Mouse (Mus musculus): ENCODE results near the gene Nckap5. TPM values are rescaled to one million over a fixed set of nuclear protein-coding genes. Genes with fewer than 3 reads are reported as not detected.

Gene Nckap5
- polyA plus RNA-seq, 1 experiment from 2014 or later: 0.67 TPM

DNA sequence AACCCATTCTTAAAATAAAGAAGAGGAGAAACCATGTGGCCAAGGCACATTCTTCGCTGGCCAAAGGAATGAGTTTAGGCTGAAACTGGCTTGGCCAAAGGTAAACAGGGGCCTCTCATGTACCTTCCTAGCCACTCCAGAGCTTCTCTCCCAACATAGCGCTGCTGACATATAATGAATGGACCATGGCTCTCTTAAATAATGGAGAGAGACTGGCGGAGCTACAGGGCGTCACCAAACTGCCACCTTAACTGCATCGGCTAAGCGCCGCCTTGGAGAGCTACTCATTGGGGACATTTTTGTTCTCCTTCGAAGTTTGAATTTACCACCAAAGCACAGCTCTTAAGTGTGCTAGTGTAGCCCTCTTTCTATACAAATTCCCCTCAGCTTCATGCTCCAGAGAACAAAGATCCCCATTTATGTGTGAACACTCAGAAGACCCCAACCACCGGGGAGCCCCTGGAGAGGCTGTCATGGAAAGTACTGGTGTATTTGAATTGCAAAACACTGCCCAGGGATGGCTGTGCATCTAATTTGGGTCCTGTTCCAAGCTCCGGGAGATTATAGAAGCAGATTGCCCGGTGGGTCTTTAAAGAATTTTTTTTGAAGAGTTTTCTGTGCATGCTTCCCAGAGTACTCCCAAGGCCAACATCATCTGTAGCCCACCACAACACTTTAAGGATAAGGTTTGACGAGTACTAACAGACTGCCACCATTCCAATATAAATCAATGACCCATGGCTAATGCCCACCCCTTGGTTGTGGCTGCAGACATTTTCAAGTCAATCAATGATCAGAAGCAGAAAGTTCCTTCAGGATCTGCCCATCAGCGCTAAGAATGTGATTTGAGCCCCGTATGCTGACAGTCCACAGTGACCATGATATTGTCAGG is 224.2 kb downstream of the Nckap5 start:
- Histone ChIP-seq H3K9me3 (ENCODE audit: control insufficient read depth, low read length) (no peaks in the 10 kb centered on the region), H3K4me2 (no peak overlapping the region), H3K9ac (ENCODE audit: low read depth, low read length) (no peak overlapping the region), H3K27ac (ENCODE audit: low read depth, low read length) (no peak overlapping the region), H3K27me3 (replicated peaks; ENCODE audit: control insufficient read depth, insufficient read depth, low read length) (no peaks in the 10 kb centered on the region), H3K4me3 (ENCODE audit: low read depth, low read length) (no peak overlapping the region), H3K4me1 (replicated peaks; ENCODE audit: control insufficient read depth, insufficient read depth, low read length) (no peaks in the 10 kb centered on the region), H3K36me3 (ENCODE audit: control insufficient read depth, insufficient read depth, low read length) (no peaks in the 10 kb centered on the region)
- ATAC-seq (replicated peaks; ENCODE audit: low FRiP score) (no peak), DNase-seq (ENCODE audit: low spot score) (no peak)
- 86% methylated on average over 14 of the region's 14 CpGs for WGBS

DNA sequence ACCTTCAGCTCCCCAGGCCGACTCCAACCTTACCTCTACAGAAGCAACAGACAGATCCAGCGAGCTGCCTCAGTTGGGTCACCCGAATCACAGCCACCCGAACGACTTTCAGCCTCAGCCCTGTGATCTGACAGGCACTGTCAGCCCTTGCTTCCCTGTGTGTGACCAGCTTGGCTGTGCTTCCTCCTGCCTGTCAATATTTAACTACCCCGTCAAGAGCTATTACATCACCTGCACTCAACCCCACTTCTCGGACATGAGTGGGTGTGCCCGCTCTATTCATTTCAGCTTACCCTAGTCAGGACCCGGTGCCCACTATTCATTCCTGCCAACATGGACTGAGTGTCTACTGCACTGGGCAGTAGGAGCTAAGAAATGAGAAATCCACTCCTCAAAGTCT is 226.0 kb downstream of the Nckap5 start:
- no peak overlapping the region for H3K4me2 ChIP-seq
- ATAC-seq (replicated peaks; ENCODE audit: low FRiP score): peak; percentile 58
- H3K9ac ChIP-seq (ENCODE audit: low read depth, low read length): no peak overlapping the region
- no peak overlapping the region for H3K4me3 ChIP-seq (ENCODE audit: low read depth, low read length)
- H3K9me3 ChIP-seq (ENCODE audit: control insufficient read depth, low read length): no peaks in the 10 kb centered on the region
- no peak overlapping the region for H3K27ac ChIP-seq (ENCODE audit: low read depth, low read length)
- H3K36me3 ChIP-seq (ENCODE audit: control insufficient read depth, insufficient read depth, low read length): no peaks in the 10 kb centered on the region
- WGBS: 61% methylated on average over 9 of the region's 9 CpGs
- DNase-seq (ENCODE audit: low spot score): no peak
- no peaks in the 10 kb centered on the region for H3K4me1 ChIP-seq (replicated peaks; ENCODE audit: control insufficient read depth, insufficient read depth, low read length)
- H3K27me3 ChIP-seq (replicated peaks; ENCODE audit: control insufficient read depth, insufficient read depth, low read length): no peaks in the 10 kb centered on the region

DNA sequence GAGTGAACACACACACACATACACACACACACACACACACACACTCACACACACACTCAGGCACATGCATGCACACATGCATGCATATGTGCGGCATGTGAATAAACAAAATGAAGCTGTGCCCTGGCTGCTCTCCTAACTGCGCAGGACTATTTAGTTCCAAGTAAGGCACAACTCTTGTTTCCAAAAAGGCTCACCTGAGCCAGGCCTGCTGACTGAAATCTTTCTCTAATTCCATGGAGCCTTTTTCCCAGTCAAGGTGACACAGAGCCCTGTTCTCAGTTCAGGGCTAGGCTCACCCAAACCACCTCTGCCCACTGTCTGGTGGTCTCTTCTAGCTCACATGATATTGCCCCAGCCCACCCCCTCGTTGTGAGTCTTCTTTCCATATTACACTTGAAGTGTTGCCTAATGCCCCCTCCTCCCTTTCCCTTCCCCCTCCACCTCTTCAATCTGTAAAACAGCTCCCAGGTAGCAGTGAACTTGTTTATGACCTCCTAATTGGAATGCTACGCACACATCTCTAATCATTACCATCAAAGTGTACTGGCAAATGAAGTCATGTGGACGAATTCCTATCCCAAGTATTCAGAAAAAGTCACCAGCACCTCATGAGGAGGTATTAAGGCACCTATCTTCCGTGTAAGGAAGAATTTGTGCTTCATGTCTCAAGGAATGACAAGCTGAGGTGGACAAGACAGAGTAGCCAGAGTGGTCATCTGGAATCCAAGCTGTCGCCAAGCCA is 226.7 kb downstream of the Nckap5 start:
- WGBS: 77% methylated on average over 7 of the region's 7 CpGs
- Histone ChIP-seq H3K4me3 (ENCODE audit: low read depth, low read length) (no peak overlapping the region), H3K9ac (ENCODE audit: low read depth, low read length) (no peak overlapping the region), H3K9me3 (ENCODE audit: control insufficient read depth, low read length) (no peaks in the 10 kb centered on the region), H3K36me3 (ENCODE audit: control insufficient read depth, insufficient read depth, low read length) (no peaks in the 10 kb centered on the region), H3K27ac (ENCODE audit: low read depth, low read length) (no peak overlapping the region), H3K27me3 (replicated peaks; ENCODE audit: control insufficient read depth, insufficient read depth, low read length) (no peaks in the 10 kb centered on the region), H3K4me1 (replicated peaks; ENCODE audit: control insufficient read depth, insufficient read depth, low read length) (no peaks in the 10 kb centered on the region), H3K4me2 (no peak overlapping the region)
- ATAC-seq (replicated peaks; ENCODE audit: low FRiP score) (no peak), DNase-seq (ENCODE audit: low spot score) (no peak)

DNA sequence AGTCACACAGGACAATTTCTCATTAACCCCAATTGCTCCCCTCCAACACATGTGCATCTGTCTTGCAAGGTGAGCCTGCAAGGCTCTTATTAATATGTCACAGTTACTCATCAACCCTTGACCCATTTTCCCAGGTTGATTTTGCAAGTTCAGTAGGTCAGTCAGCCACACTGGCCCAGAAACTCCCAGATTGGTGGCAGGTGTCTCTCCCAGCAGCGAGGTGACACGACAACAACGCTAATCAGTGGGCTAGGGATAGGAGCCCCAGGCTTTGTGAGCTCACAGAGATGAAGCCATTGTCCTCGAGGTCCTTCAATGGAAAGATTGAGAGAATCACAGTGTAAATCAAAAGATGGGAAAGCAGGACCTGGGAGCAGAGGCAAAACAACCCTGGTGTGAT is 230.0 kb downstream of the Nckap5 start:
- Histone ChIP-seq H3K4me3 (ENCODE audit: low read depth, low read length) (no peak overlapping the region), H3K4me2 (no peak overlapping the region), H3K9ac (ENCODE audit: low read depth, low read length) (no peak overlapping the region), H3K36me3 (ENCODE audit: control insufficient read depth, insufficient read depth, low read length) (no peaks in the 10 kb centered on the region), H3K9me3 (ENCODE audit: control insufficient read depth, low read length) (no peaks in the 10 kb centered on the region), H3K4me1 (replicated peaks; ENCODE audit: control insufficient read depth, insufficient read depth, low read length) (no peaks in the 10 kb centered on the region), H3K27ac (ENCODE audit: low read depth, low read length) (no peak overlapping the region), H3K27me3 (replicated peaks; ENCODE audit: control insufficient read depth, insufficient read depth, low read length) (no peaks in the 10 kb centered on the region)
- DNase-seq (ENCODE audit: low spot score) (no peak), ATAC-seq (replicated peaks; ENCODE audit: low FRiP score) (no peak)
- WGBS: 76% methylated on average over 4 of the region's 4 CpGs

DNA sequence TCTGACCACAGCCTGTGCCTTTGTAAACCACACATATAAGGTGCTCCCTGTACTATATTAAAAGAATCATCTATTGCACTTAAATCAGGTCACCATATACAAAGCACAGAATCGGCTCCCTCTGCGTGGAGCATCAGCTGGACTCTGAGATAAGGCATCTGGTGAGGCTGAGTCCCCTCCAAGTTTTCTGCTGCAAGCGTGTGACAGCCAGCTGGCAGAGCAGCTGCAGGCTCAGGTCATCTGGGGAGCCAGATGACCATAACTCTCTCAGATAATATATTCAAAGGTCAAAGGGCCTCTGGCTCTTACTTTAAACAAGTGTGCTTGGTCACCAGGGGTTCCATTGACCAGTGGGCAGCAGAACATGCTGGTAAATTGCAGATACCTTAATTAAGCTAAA is 233.2 kb downstream of the Nckap5 start:
- Histone ChIP-seq H3K36me3 (ENCODE audit: control insufficient read depth, insufficient read depth, low read length) (no peaks in the 10 kb centered on the region), H3K27ac (ENCODE audit: low read depth, low read length) (no peak overlapping the region), H3K27me3 (replicated peaks; ENCODE audit: control insufficient read depth, insufficient read depth, low read length) (no peaks in the 10 kb centered on the region), H3K9ac (ENCODE audit: low read depth, low read length) (no peak overlapping the region), H3K4me3 (ENCODE audit: low read depth, low read length) (no peak overlapping the region), H3K4me2 (no peak overlapping the region), H3K9me3 (ENCODE audit: control insufficient read depth, low read length) (no peaks in the 10 kb centered on the region), H3K4me1 (replicated peaks; ENCODE audit: control insufficient read depth, insufficient read depth, low read length) (peaks cover 2% of the 10 kb centered on the region; the same call in 1 of the 2 replicates)
- DNase-seq (ENCODE audit: low spot score): no peak
- no peak for ATAC-seq (replicated peaks; ENCODE audit: low FRiP score)
- 42% methylated on average over 3 of the region's 3 CpGs for WGBS

DNA sequence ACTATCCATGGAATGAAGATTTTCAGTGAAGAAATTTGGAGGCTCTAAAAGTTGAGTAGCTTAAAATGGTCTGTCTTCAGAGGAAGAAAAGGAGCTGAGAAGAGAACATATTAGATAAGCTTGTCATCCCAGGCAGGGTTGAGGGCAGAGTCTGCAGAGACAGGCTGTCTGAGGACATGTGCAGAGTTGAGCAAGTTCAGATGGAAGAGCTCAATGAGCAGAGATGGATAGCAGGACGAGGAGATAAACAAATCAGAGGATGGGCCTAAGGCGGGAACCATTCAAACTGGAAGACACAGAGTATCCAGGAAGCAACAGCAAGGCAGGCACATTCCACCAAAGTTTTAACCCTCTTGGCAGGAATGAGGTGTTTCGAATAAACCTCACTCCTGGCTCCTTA is 235.8 kb downstream of the Nckap5 start:
- Histone ChIP-seq H3K9me3 (ENCODE audit: control insufficient read depth, low read length) (no peaks in the 10 kb centered on the region), H3K4me2 (no peak overlapping the region), H3K4me1 (replicated peaks; ENCODE audit: control insufficient read depth, insufficient read depth, low read length) (peaks cover 2% of the 10 kb centered on the region; the same call in 1 of the 2 replicates), H3K27ac (ENCODE audit: low read depth, low read length) (no peak overlapping the region), H3K9ac (ENCODE audit: low read depth, low read length) (no peak overlapping the region), H3K36me3 (ENCODE audit: control insufficient read depth, insufficient read depth, low read length) (no peaks in the 10 kb centered on the region), H3K4me3 (ENCODE audit: low read depth, low read length) (no peak overlapping the region), H3K27me3 (replicated peaks; ENCODE audit: control insufficient read depth, insufficient read depth, low read length) (no peaks in the 10 kb centered on the region)
- WGBS: 56% methylated on average over 3 of the region's 3 CpGs
- no peak for DNase-seq (ENCODE audit: low spot score)
- ATAC-seq (replicated peaks; ENCODE audit: low FRiP score): no peak

DNA sequence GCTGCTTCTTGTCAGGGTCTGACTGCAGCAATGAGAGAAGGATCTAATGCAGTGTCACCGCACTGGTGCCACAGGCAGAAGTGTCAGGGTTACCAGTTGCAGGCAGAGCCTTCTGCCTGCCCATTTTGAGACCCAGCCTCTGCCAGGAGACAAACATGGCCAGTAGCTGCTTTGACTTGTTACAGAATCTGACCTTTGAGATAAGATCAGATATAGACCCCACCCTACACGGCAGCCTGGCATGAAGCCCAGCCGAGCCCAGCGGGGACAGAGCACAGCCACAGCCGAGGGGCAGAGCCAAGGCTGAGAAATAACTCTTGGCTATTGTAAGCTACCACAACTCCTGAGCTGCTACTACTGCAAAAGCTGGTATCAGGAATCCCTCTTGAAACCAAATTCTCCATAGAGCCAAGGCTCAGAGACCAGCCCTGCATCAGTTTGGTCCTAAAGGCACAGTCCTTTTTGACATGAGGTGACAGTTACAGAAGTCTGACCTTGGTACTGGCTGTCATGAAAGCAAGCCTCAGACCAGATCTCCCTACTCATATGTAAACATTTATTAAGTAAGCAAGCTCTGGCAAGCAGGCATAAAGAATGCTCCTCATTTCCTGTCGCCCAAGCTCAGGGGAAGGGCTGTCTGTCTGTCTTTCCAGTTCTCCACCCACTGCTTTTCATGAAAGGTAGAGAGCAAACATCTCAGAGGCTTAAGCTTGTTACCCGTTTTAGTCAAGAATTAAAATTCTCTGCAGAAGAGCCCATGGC is 237.4 kb downstream of the Nckap5 start:
- DNase-seq (ENCODE audit: low spot score) (no peak), ATAC-seq (replicated peaks; ENCODE audit: low FRiP score) (no peak)
- Histone ChIP-seq H3K36me3 (ENCODE audit: control insufficient read depth, insufficient read depth, low read length) (no peaks in the 10 kb centered on the region), H3K4me2 (no peak overlapping the region), H3K9ac (ENCODE audit: low read depth, low read length) (no peak overlapping the region), H3K27me3 (replicated peaks; ENCODE audit: control insufficient read depth, insufficient read depth, low read length) (no peaks in the 10 kb centered on the region), H3K27ac (ENCODE audit: low read depth, low read length) (no peak overlapping the region), H3K4me1 (replicated peaks; ENCODE audit: control insufficient read depth, insufficient read depth, low read length) (peaks cover 2% of the 10 kb centered on the region; the same call in 1 of the 2 replicates), H3K9me3 (ENCODE audit: control insufficient read depth, low read length) (no peaks in the 10 kb centered on the region), H3K4me3 (ENCODE audit: low read depth, low read length) (no peak overlapping the region)
- WGBS: 57% methylated on average over 7 of the region's 7 CpGs

DNA sequence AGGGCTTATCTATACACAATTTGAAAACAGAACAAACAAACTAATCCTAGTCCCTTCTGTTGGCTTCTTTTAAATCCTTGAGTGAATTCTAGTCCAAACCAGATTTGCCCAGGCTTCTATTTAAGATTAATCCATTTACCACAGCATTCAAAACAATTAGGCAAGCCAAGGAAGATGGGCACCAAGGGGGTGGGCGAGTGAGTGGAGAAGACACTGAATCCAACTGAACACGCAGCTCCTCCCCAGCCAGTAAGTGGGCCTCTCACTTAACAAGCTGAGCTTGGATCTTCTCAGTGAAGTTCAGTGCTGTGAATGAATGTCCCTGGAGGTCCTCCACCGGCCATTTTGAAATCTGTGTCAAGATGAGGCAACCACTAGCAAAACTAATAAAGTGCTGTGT is 239.7 kb downstream of the Nckap5 start:
- ATAC-seq (replicated peaks; ENCODE audit: low FRiP score): no peak
- 83% methylated on average over 3 of the region's 3 CpGs for WGBS
- Histone ChIP-seq H3K27me3 (replicated peaks; ENCODE audit: control insufficient read depth, insufficient read depth, low read length) (no peaks in the 10 kb centered on the region), H3K4me2 (no peak overlapping the region), H3K4me3 (ENCODE audit: low read depth, low read length) (no peak overlapping the region), H3K27ac (ENCODE audit: low read depth, low read length) (no peak overlapping the region), H3K9ac (ENCODE audit: low read depth, low read length) (no peak overlapping the region), H3K4me1 (replicated peaks; ENCODE audit: control insufficient read depth, insufficient read depth, low read length) (peaks cover 2% of the 10 kb centered on the region; the same call in 1 of the 2 replicates), H3K36me3 (ENCODE audit: control insufficient read depth, insufficient read depth, low read length) (no peaks in the 10 kb centered on the region), H3K9me3 (ENCODE audit: control insufficient read depth, low read length) (no peaks in the 10 kb centered on the region)
- DNase-seq (ENCODE audit: low spot score): no peak
